Mouse (Mus musculus): Measurements from ENCODE around the gene Arhgap27. TPM values are rescaled to one million over a fixed set of nuclear protein-coding genes. Genes with fewer than 3 reads are reported as not detected.

Arhgap27 gene
- total and polyA plus RNA-seq, 3 experiments: 11.8 to 30.9 (median 26.1) TPM

GRCm38 (mm10) chr11:103387870-103388526, 24.5 kb upstream of the Arhgap27 start:
- peaks cover 2 to 40% of the 10 kb centered on the region in 2 experiments; a peak in 2 of 4 replicates for H3K4me1 ChIP-seq (ENCODE audit: control insufficient read depth in 1 of 2, insufficient read depth in 2 of 2)
- dilution Hi-C loops (cut with MboI; ENCODE audit: extremely low pct_ligation_motif_present, extremely low pct_unique_long_range_greater_than_20kb, low sequenced_read_pairs): no loop called here
- no peak overlapping the region for H3K4me3 ChIP-seq (replicated peaks in 1 of 3; ENCODE audit: low read depth in 2 of 3, low read length in 2 of 3, poor library complexity in 1 of 3)
- no peak overlapping the region for H3K4me2 ChIP-seq (ENCODE audit: insufficient read depth, low read depth, poor library complexity, severe bottlenecking)
- H3K27me3 ChIP-seq (replicated peaks): no peaks in the 10 kb centered on the region
- in situ Hi-C loops (cut with MboI; ENCODE audit: low pct_ligation_motif_present, low pct_unique_long_range_greater_than_20kb, low sequenced_read_pairs): no loop called here
- H3K27ac ChIP-seq (ENCODE audit: insufficient read depth, low read depth): no peak overlapping the region
- peaks cover 51 to 94% of the 10 kb centered on the region in 2 experiments for H3K36me3 ChIP-seq (replicated peaks in 1 of 2; ENCODE audit: control insufficient read depth in 1 of 2, insufficient read depth in 1 of 2, low read length in 1 of 2)
- TF ChIP-seq CTCF (conservative IDR thresholded peaks at IDR 0.05 in 1 of 2, IDR thresholded peaks at IDR 0.05 in 1 of 2; ENCODE audit: low read depth in 2 of 2, low read length in 2 of 2) (no peak), ZKSCAN1 (IDR thresholded peaks at IDR 0.05; ENCODE audit: borderline replicate concordance, low read depth, low read length) (no peak), UBTF (IDR thresholded peaks at IDR 0.05; ENCODE audit: low read depth, low read length) (no peak), KAT2A (IDR thresholded peaks at IDR 0.05; ENCODE audit: insufficient replicate concordance, low read length) (no peak), ZNF384 (IDR thresholded peaks at IDR 0.05; ENCODE audit: low read depth, low read length) (no peak), CHD2 (IDR thresholded peaks at IDR 0.05; ENCODE audit: low read length) (no peak), RCOR1 (conservative IDR thresholded peaks at IDR 0.05; ENCODE audit: low read depth, low read length) (no peak), ELF1 (IDR thresholded peaks at IDR 0.05; ENCODE audit: low read depth, low read length) (no peak)
- H3K79me2 ChIP-seq (replicated peaks; ENCODE audit: control insufficient read depth, extremely low read depth, insufficient read depth, poor library complexity, severe bottlenecking): no peaks in the 10 kb centered on the region; the same call in 1 of the 2 replicates
- no peak overlapping the region for H3K9ac ChIP-seq (ENCODE audit: insufficient read depth, low read depth)
- no peak for DNase-seq (ENCODE audit: extremely low read depth)
- no peaks in the 10 kb centered on the region for H3K9me3 ChIP-seq (replicated peaks; ENCODE audit: low read length)

DNA sequence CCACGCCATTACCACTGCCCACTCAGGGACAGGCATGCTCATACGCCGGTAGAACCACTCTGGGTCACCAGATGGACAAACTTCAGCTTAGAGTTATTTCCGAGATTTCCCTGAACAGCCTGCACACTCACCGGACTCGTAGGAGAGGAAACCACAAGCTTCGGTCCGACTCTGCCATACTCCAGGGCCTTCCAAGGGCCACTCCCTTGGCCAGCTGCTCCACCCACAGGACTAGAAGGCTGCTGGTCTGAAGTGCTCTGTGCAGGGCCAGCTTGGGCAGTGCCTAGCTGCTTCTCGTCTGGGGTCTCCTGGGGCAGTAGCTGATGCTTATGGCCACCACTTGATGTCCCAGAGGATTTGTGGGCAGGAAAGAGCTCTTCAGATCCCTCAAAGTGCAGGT, 23.3 kb upstream of the Arhgap27 start:
- in situ Hi-C loops (cut with MboI; ENCODE audit: low pct_ligation_motif_present, low pct_unique_long_range_greater_than_20kb, low sequenced_read_pairs): no loop called here
- H3K4me3 ChIP-seq (replicated peaks in 1 of 3; ENCODE audit: low read depth in 2 of 3, low read length in 2 of 3, poor library complexity in 1 of 3): no peak overlapping the region
- no peak overlapping the region for H3K9ac ChIP-seq (ENCODE audit: insufficient read depth, low read depth)
- peaks cover 9 to 52% of the 10 kb centered on the region in 2 experiments for H3K4me1 ChIP-seq (ENCODE audit: control insufficient read depth in 1 of 2, insufficient read depth in 2 of 2)
- DNase-seq (ENCODE audit: extremely low read depth): no peak
- no peaks in the 10 kb centered on the region for H3K9me3 ChIP-seq (replicated peaks; ENCODE audit: low read length)
- no peaks in the 10 kb centered on the region for H3K27me3 ChIP-seq (replicated peaks)
- no peak overlapping the region for H3K4me2 ChIP-seq (ENCODE audit: insufficient read depth, low read depth, poor library complexity, severe bottlenecking)
- no peaks in the 10 kb centered on the region; the same call in 1 of the 2 replicates for H3K79me2 ChIP-seq (replicated peaks; ENCODE audit: control insufficient read depth, extremely low read depth, insufficient read depth, poor library complexity, severe bottlenecking)
- no peak overlapping the region for H3K27ac ChIP-seq (ENCODE audit: insufficient read depth, low read depth)
- peaks cover 43 to 91% of the 10 kb centered on the region in 2 experiments for H3K36me3 ChIP-seq (replicated peaks in 1 of 2; ENCODE audit: control insufficient read depth in 1 of 2, insufficient read depth in 1 of 2, low read length in 1 of 2)
- dilution Hi-C loops (cut with MboI; ENCODE audit: extremely low pct_ligation_motif_present, extremely low pct_unique_long_range_greater_than_20kb, low sequenced_read_pairs): no loop called here
- TF ChIP-seq UBTF (IDR thresholded peaks at IDR 0.05; ENCODE audit: low read depth, low read length) (no peak), JUND (conservative IDR thresholded peaks at IDR 0.05; ENCODE audit: low read depth, low read length) (no peak), EP300 (IDR thresholded peaks at IDR 0.05; ENCODE audit: low read length) (no peak), RAD21 (IDR thresholded peaks at IDR 0.05; ENCODE audit: low read depth, low read length) (no peak), ZNF384 (IDR thresholded peaks at IDR 0.05; ENCODE audit: low read depth, low read length) (no peak), BHLHE40 (IDR thresholded peaks at IDR 0.05; ENCODE audit: low read depth, low read length) (no peak), E2F4 (IDR thresholded peaks at IDR 0.05; ENCODE audit: insufficient replicate concordance, low read depth, low read length) (no peak)
